Mouse (Mus musculus): ENCODE results near the gene Mif4gd.
A peak's percentile ranks its signal among the peaks of the same experiment; 100 is the strongest.

Gene Mif4gd

GRCm38 (mm10) chr11:115632247-115632646 is 19.5 kb upstream of the Mif4gd start:
- DNase-seq, result no peak

DNA sequence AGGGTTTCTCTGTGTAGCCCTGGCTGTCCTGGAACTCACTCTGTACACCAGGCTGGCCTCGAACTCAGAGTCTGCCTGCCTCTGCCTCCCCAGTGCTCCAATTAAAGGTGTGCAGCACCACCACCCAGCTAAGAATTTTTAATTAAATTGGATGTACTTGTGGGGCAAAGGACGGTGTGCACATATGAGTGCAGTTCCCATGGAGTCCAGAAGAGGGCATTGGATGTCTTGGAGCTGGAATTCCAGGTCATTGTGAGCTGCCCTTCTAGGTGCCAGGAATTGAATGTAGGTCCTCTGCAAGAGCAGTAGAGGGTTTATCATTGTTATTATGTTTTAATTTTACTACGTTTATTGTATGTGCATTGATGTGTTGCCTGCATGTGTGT is 18.7 kb upstream of the Mif4gd start:
- peak; percentile 57 to 67 for DNase-seq

- peak; percentile 50 to 61 for DNase-seq
Measured at GRCm38 (mm10) chr11:115630532-115631504, 18.0 kb upstream of the Mif4gd start.

- no peak for DNase-seq
Measured at GRCm38 (mm10) chr11:115629734-115630531, 17.2 kb upstream of the Mif4gd start.

- DNase-seq, result no peak
Measured at GRCm38 (mm10) chr11:115628465-115629101, 15.8 kb upstream of the Mif4gd start.

DNA sequence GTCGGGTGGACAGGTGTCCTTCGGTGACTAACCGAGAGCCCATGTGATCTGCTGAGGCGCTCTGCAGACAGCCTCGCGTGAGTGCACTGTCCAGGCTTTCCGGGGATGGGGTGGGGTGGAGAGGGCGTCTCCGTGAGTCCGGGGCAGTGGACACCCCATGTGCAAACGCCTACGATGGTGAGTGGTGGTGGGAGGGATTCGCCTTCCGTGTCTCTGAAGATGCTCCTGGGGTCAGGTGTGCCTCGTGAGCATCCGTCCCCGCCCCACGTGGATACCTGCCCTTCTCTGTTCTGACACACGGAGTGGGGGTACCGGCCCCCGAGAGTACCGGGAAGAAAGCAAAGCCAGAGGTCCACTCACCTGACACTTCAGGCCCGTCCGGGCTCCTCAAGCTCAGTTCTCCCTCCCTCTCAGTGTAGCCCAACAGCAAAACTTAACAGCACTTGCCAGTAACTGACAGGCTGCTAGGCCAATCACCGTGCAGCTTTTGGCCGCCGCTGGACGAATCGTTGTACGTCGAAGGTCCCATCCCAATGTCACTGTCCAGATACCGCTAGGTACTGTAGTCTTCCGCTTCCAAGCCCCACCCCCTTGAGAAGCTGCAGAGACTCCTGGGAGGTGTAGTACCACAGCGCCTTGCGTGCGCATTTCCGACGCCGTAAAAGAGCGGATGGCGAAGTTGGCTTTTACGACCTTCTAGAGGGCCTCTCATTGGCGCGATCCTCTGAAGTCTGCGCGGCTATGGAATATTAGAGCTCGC is 15.1 kb upstream of the Mif4gd start, which contains the start of gene Slc25a19:
Gene Slc25a19 (minus strand): TSS at position 591 of the 760 bp plus-strand sequence.
- DNase-seq, result peak; percentile 100

DNA sequence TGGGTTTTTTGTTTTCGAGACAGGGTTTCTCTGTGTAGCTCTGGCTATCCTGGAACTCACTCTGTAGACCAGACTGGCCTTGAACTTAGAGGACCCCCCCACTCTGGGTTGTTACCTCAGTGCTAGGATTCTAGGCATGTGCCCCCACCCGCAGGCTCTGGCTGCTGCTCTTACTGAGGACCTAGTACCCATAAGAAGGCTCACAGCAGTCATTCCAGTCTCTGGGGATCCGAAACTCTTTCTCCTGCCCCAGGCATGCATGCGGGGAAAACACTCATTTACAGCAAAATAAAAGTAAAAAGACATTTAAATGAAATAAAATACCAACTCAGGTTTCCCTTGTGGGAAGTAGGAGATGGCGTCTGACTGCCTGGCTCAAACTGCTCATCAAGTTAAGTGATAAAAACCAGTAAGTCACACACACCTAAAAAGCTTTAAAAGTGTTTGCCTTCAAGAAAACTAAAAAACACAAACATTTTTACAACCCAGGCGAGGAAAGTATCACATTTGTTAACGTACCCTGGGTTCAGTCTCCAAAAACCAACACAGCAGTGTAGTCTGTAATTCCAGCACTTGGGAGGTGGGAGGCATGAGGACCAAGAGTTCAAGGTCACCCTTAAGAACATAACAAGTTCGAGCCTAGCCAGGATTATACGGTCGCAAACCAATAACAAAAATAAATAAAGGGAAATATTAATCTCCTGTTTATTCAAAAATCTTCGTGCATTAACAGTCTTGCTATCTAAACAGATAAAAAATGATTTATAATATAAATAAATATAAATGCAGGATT is 14.3 kb upstream of the Mif4gd start:
- DNase-seq, result no peak

GRCm38 (mm10) chr11:115625877-115626276 is 13.1 kb upstream of the Mif4gd start:
- DNase-seq, result peak; percentile 64 to 74

- DNase-seq, result no peak
Measured at GRCm38 (mm10) chr11:115623487-115624070, 10.8 kb upstream of the Mif4gd start.

- DNase-seq, result no peak
Measured at GRCm38 (mm10) chr11:115619949-115620348, 7.2 kb upstream of the Mif4gd start.

DNA sequence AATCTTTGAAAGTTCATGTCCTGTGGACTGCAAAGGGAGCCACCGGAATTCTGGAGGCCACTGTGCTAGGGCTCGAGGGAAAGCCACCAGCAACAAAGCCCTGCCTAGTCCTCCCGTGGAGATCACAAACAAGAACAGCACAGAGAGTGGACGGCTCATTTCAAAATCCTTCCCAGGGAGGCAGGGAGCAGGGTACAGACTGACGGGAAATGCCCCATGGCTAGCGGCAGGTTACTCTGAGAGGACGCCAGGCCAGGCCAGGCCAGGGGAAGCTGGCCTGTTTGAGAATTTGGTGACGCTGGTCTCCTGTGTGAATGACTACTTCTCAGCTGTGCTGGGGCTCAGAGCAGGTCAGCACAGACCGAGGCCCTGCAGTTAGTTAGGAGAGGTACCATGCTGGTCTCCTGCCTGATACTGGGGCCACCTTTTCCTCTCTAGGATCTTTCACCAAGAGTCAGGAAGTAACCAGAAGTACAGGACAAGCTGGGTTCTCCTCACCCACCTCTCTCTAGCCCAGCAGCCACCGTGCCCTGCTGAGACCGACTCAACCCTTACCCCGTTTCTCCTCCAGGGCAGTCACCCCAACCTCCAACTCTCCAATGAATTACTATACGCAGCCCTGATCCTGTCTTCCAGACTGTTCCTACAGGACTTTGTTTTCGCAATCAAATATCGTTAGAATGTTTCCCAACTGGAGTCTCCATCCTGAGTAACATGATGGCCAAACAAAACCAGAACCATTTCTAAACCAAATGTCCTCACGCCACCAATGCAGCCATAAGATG is 6.2 kb upstream of the Mif4gd start:
- DNase-seq, result no peak

- DNase-seq, result no peak
Measured at GRCm38 (mm10) chr11:115618001-115618400, 5.2 kb upstream of the Mif4gd start.

- DNase-seq, result no peak
Measured at GRCm38 (mm10) chr11:115616893-115617292, 4.1 kb upstream of the Mif4gd start.

DNA sequence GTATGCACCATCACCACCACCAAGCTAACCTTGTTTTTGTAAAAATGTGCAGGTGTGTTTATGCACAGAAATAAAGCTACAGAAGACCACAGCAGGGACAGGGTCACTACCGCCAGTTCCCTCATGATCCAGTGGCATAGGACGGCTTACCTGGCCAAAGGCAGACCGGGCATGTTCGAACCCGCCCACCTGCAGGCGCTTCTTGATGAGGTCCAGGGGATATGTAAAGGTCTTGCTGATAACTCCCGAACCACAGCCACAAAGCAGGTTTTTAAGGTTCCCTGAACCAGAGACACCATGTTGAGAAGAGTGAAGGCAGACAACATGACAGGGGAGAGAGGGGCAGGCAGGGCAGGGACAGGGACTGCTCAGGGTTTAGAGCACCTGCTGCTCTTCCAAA is 3.6 kb upstream of the Mif4gd start:
- DNase-seq, result no peak

GRCm38 (mm10) chr11:115615875-115616274 is 3.1 kb upstream of the Mif4gd start:
- DNase-seq, result no peak

DNA sequence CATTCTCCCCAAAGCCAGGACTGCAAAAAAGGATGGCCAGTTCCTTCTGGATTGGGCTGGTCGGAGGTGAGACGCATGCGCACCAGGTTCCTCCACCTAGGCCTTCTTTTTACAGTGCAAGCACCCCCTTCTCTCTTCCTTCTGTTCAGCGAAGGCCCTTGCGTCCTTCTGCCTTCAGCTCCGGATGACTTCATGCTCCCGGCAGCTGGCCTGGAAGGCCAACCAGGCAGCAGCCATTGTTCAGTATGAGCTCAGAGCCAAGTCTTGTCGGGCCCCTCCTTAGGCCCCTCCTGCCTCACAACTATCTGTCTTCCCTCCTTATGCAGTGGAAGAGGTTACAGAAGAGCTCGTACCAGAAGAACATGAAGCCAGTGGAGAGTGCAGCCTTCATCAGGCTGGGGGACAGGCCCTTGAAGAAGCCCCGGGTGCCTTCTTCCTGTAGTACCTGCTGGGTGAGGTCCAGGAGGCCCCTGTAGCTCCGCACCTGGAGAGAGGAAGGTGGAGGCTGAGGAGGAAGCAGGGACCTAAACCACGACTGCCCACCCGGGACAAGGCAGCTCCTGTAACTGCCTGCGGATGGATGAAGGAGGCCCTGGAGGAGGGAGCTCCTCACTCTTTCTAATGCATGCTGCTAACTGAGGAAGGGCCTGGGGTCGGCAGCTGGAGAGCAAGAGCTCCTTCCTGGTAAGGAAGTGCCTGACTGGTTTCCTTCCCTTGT is 2.5 kb upstream of the Mif4gd start:
- peak; percentile 37 to 52 for DNase-seq

DNA sequence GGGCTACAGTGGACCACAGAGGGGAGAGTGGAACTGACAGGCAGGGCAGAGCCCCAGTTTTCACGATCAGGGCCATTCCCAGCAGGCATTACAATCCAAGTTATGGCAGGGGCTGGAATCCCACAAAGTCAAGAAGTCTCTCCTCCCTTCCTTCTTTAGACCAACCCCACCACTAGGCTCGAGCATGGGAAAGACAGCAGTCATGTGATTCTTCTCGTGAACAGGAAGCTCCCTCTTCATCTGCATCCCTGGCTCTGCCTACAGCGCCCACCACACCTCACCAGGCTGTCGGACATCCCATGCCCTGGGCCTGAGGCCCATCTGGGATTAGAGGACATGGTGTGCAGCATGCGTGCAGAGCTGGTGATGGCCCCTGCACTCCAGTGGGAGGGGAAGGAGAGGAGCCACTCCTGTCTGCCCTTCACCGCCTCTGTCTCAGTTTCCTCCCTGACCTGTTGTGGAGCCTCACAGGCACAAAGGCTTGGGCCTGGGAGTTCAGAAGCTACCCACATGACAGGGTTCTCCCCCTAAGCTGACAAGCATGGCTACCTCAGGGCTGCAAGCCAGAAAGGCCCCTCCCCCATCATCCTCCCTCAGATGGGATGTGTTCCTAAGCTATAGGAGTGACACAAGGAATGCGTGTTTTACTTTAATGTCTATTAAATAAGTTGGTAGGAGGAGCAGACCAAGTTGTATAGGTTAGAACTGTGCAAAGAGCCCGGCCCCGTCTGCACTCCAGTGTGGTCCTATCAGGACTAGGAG is 1.8 kb upstream of the Mif4gd start:
- DNase-seq, result peak; percentile 69 to 75

- DNase-seq, result peak; percentile 31 to 52
Measured at GRCm38 (mm10) chr11:115613138-115613945, 573 bp upstream of the Mif4gd start.

Data from kidney, postnatal 4 days (tissue).